Mouse (Mus musculus) MEL (cell line): ENCODE data around the gene Swt1. TPM values are rescaled to one million over a fixed set of nuclear protein-coding genes. Genes with fewer than 3 reads are reported as not detected.

Experiments
- DNase-seq: peaks from one replicate; pipeline ENCODE4 v3.0.0; 2011; ENCODE audit warnings: low read depth, low spot score
- H3K27ac ChIP-seq: 2 replicates; pipeline ENCODE4 v1.5.1; 2012; ENCODE audit warnings: low read depth, mild to moderate bottlenecking, control low read depth, low read length, moderate library complexity; ENCODE audit not compliant: control insufficient read depth
- H3K27me3 ChIP-seq, 2 experiments: fragments of 150-350 bp in 1 of 2; sonication (generic) in 1 of 2; 2 replicates each; pipeline ENCODE4 v1.6.1; 2012; ENCODE audit warnings: low read length in 2 of 2, mild to moderate bottlenecking in 2 of 2, improper control_type of control experiment in 1 of 2, moderate library complexity in 1 of 2; ENCODE audit not compliant: insufficient read depth in 2 of 2, control insufficient read depth in 1 of 2
- H3K36me3 ChIP-seq, 2 experiments: 2 replicates each; pipeline ENCODE4 v1.6.1; 2012 to 2014; ENCODE audit warnings: low read length in 2 of 2, improper control_type of control experiment in 1 of 2, inconsistent platforms in 1 of 2, mild to moderate bottlenecking in 1 of 2; ENCODE audit not compliant: insufficient read depth in 2 of 2, control insufficient read depth in 1 of 2
- H3K4me1 ChIP-seq, 2 experiments: fragments of 150-350 bp in 1 of 2; sonication (generic) in 1 of 2; 2 replicates each; pipeline ENCODE4 v1.6.1; 2012; ENCODE audit warnings: low read length in 2 of 2, improper control_type of control experiment in 1 of 2, mild to moderate bottlenecking in 1 of 2; ENCODE audit not compliant: insufficient read depth in 2 of 2, control insufficient read depth in 1 of 2
- H3K4me3 ChIP-seq, 2 experiments: fragments of 150-350 bp in 1 of 2; sonication (generic) in 1 of 2; 2 replicates each; pipeline ENCODE4 v1.5.1; 2012; ENCODE audit warnings: low read depth in 2 of 2, low read length in 2 of 2, mild to moderate bottlenecking in 2 of 2, moderate library complexity in 2 of 2, control low read depth in 1 of 2, improper control_type of control experiment in 1 of 2; ENCODE audit not compliant: control insufficient read depth in 1 of 2, insufficient read depth in 1 of 2
- H3K79me2 ChIP-seq: 2 replicates; pipeline ENCODE4 v1.6.1; 2012; ENCODE audit warnings: mild to moderate bottlenecking, low read length, moderate library complexity; ENCODE audit not compliant: control insufficient read depth, poor library complexity, insufficient read depth
- H3K9ac ChIP-seq: 2 replicates; pipeline ENCODE4 v1.6.1; 2012; ENCODE audit warnings: low read depth, mild to moderate bottlenecking, control low read depth, low read length, moderate library complexity; ENCODE audit not compliant: control insufficient read depth, poor library complexity, severe bottlenecking
- H3K9me3 ChIP-seq: fragments of 150-350 bp; sonication (generic); replicated peaks from 2 replicates; pipeline ENCODE4 v1.6.1; 2012; ENCODE audit warnings: mild to moderate bottlenecking, low read length, improper control_type of control experiment, moderate library complexity; ENCODE audit not compliant: insufficient read depth
- CHD1 ChIP-seq: IDR thresholded peaks from 2 replicates; pipeline ENCODE4 v1.6.1; 2012; ENCODE audit warnings: low read depth, mild to moderate bottlenecking, inconsistent platforms, low read length, improper control_type of control experiment
- CHD2 ChIP-seq: IDR thresholded peaks from 2 replicates; pipeline ENCODE4 v1.6.1; 2011; ENCODE audit warnings: low read length, improper control_type of control experiment
- ELF1 ChIP-seq: IDR thresholded peaks from 2 replicates; pipeline ENCODE4 v1.6.1; 2014; ENCODE audit warnings: low read depth, mild to moderate bottlenecking, inconsistent platforms, low read length, improper control_type of control experiment, moderate library complexity
- GABPA ChIP-seq: IDR thresholded peaks from 2 replicates; pipeline ENCODE4 v1.6.1; 2012; ENCODE audit warnings: low read depth, mild to moderate bottlenecking, inconsistent platforms, low read length, improper control_type of control experiment, moderate library complexity
- GATA1 ChIP-seq: IDR thresholded peaks from 2 replicates; pipeline ENCODE4 v1.6.1; 2011; ENCODE audit warnings: low read depth, low read length, improper control_type of control experiment
- JUND ChIP-seq: IDR thresholded peaks from 2 replicates; pipeline ENCODE4 v1.6.1; 2011; ENCODE audit warnings: low read depth, mild to moderate bottlenecking, improper control_type of control experiment, low read length
- MAFK ChIP-seq: IDR thresholded peaks from 2 replicates; pipeline ENCODE4 v1.6.1; 2011; ENCODE audit warnings: low read depth, mild to moderate bottlenecking, low read length, improper control_type of control experiment, borderline replicate concordance
- MAX ChIP-seq: IDR thresholded peaks from 2 replicates; pipeline ENCODE4 v1.6.1; 2011; ENCODE audit warnings: low read length, improper control_type of control experiment
- MEF2A ChIP-seq: IDR thresholded peaks from 2 replicates; pipeline ENCODE4 v1.6.1; 2014; ENCODE audit warnings: low read depth, mild to moderate bottlenecking, inconsistent platforms, low read length, improper control_type of control experiment; ENCODE audit not compliant: poor library complexity, insufficient replicate concordance, severe bottlenecking; ENCODE audit errors: extremely low read depth
- MYC ChIP-seq: IDR thresholded peaks from 2 replicates; pipeline ENCODE4 v1.6.1; 2011; ENCODE audit warnings: low read depth, mild to moderate bottlenecking, low read length, improper control_type of control experiment, moderate library complexity
- NRF1 ChIP-seq: IDR thresholded peaks from 2 replicates; pipeline ENCODE4 v1.6.1; 2014; ENCODE audit warnings: low read depth, mild to moderate bottlenecking, inconsistent platforms, low read length, improper control_type of control experiment, moderate library complexity; ENCODE audit not compliant: poor library complexity, insufficient read depth, severe bottlenecking
- POLR2AphosphoS5 ChIP-seq: IDR thresholded peaks from 2 replicates; pipeline ENCODE4 v1.6.1; 2012; ENCODE audit warnings: low read depth, borderline replicate concordance, mild to moderate bottlenecking, inconsistent platforms, low read length, moderate library complexity, mixed read lengths
- SIN3A ChIP-seq: IDR thresholded peaks from 2 replicates; pipeline ENCODE4 v1.6.1; 2012; ENCODE audit warnings: low read length, improper control_type of control experiment, inconsistent platforms
- SMC3 ChIP-seq: IDR thresholded peaks from 2 replicates; pipeline ENCODE4 v1.6.1; 2011; ENCODE audit warnings: low read depth, low read length, improper control_type of control experiment
- TBP ChIP-seq: IDR thresholded peaks from 2 replicates; pipeline ENCODE4 v1.8.0; 2011; ENCODE audit warnings: low read depth, low read length, improper control_type of control experiment
- TCF12 ChIP-seq: IDR thresholded peaks from 2 replicates; pipeline ENCODE4 v1.6.1; 2014; ENCODE audit warnings: low read depth, mild to moderate bottlenecking, inconsistent platforms, low read length, improper control_type of control experiment, moderate library complexity
- UBTF ChIP-seq: IDR thresholded peaks from 2 replicates; pipeline ENCODE4 v1.6.1; 2012; ENCODE audit warnings: low read depth, mild to moderate bottlenecking, inconsistent platforms, low read length, improper control_type of control experiment, moderate library complexity, borderline replicate concordance; ENCODE audit not compliant: insufficient read depth
- USF1 ChIP-seq: IDR thresholded peaks from 2 replicates; pipeline ENCODE4 v1.6.1; 2014; ENCODE audit warnings: low read depth, mild to moderate bottlenecking, inconsistent platforms, low read length, improper control_type of control experiment, moderate library complexity
- ZC3H11A ChIP-seq: IDR thresholded peaks from 2 replicates; pipeline ENCODE4 v1.6.1; 2012; ENCODE audit warnings: low read depth, mild to moderate bottlenecking, inconsistent platforms, low read length, improper control_type of control experiment
- ZNF384 ChIP-seq: IDR thresholded peaks from 2 replicates; pipeline ENCODE4 v1.6.1; 2012; ENCODE audit warnings: low read depth, mild to moderate bottlenecking, inconsistent platforms, low read length, improper control_type of control experiment
- polyA plus RNA-seq, 2 experiments: library from polyadenylated mRNA; stranded (reverse) in 1 of 2; unstranded in 1 of 2; fragments of >175 nt in 1 of 2; fragments of >200 nt in 1 of 2; gene quantifications; 2 replicates each; pipeline versions ENCODE4 v1.2.1 to v1.2.4; 2012; ENCODE audit warnings: low replicate concordance in 2 of 2, low read depth in 1 of 2; ENCODE audit not compliant: insufficient read length in 2 of 2, insufficient read depth in 1 of 2, missing spikeins in 1 of 2
- total RNA-seq: library from RNA; depleted of rRNA; stranded (reverse); fragments of 300-350 nt; gene quantifications from 2 replicates; pipeline ENCODE4 v1.2.3, GENCODE M21; 2012

The Swt1 gene
- total and polyA plus RNA-seq, 3 experiments: 13.5 to 13.7 TPM; not detected in 1

- TF ChIP-seq GATA1: no peak
- TF ChIP-seq, all 39 proteins: peak for 0
- no peak overlapping the region for H3K27ac ChIP-seq
- no peak for DNase-seq
- peaks cover 0 to 4% of the 10 kb centered on the region in 2 experiments; a peak in 2 of 4 replicates for H3K36me3 ChIP-seq
- H3K9me3 ChIP-seq: no peaks in the 10 kb centered on the region
- H3K27me3 ChIP-seq: no peaks in the 10 kb centered on the region
- peaks cover 2 to 6% of the 10 kb centered on the region in 2 experiments; a peak in 1 of 4 replicates for H3K4me1 ChIP-seq
- H3K79me2 ChIP-seq: peaks cover 1% of the 10 kb centered on the region; the same call in 1 of the 2 replicates
- no peak overlapping the region for H3K4me3 ChIP-seq
- H3K9ac ChIP-seq: no peak overlapping the region
These were observed 89.3 kb downstream of the Swt1 start for GRCm38 (mm10) chr1:151338941-151339340.

- H3K27ac ChIP-seq: no peak overlapping the region
- no peaks in the 10 kb centered on the region; the same call in 1 of the 2 replicates for H3K79me2 ChIP-seq
- H3K4me3 ChIP-seq: no peak overlapping the region
- TF ChIP-seq ZNF384 (peak; percentile 65), JUND (no peak), TCF12 (no peak)
- H3K9me3 ChIP-seq: no peaks in the 10 kb centered on the region
- no peaks in the 10 kb centered on the region for H3K27me3 ChIP-seq
- peak; percentile 35 for DNase-seq
- H3K9ac ChIP-seq: no peak overlapping the region
- H3K36me3 ChIP-seq: peaks cover 0 to 4% of the 10 kb centered on the region in 2 experiments; a peak in 2 of 4 replicates
- H3K4me1 ChIP-seq: peaks cover 2 to 6% of the 10 kb centered on the region in 2 experiments; a peak in 1 of 4 replicates
These were observed 90.0 kb downstream of the Swt1 start for GRCm38 (mm10) chr1:151338234-151338633.

- H3K27ac ChIP-seq: no peak overlapping the region
- TF ChIP-seq MAX (no peak), ELF1 (no peak), MAFK (no peak), CHD1 (no peak), CHD2 (no peak), ZC3H11A (no peak), TBP (no peak), MYC (no peak), UBTF (no peak), MEF2A (no peak), GATA1 (no peak), SIN3A (no peak), USF1 (no peak), POLR2AphosphoS5 (no peak), JUND (no peak), SMC3 (no peak), NRF1 (no peak), TCF12 (no peak), GABPA (no peak)
- H3K36me3 ChIP-seq: no peaks in the 10 kb centered on the region
- H3K4me1 ChIP-seq: no peaks in the 10 kb centered on the region
- H3K27me3 ChIP-seq: no peaks in the 10 kb centered on the region; a peak in 1 of 4 replicates
- DNase-seq: no peak
- H3K9ac ChIP-seq: no peak overlapping the region
- H3K9me3 ChIP-seq: no peaks in the 10 kb centered on the region
- no peaks in the 10 kb centered on the region for H3K79me2 ChIP-seq
- H3K4me3 ChIP-seq: no peak overlapping the region
These were observed 95.4 kb downstream of the Swt1 start for GRCm38 (mm10) chr1:151332819-151333218.
